Mouse (Mus musculus) hindbrain, embryonic 13.5 days (tissue): ENCODE data around the gene Fam155a. TPM values are rescaled to one million over a fixed set of nuclear protein-coding genes. Genes with fewer than 3 reads are reported as not detected.
"Not testable (repeated sequence)": the region's sequence is repeated elsewhere in the genome, so short reads cannot be mapped to it uniquely, and the experiment has no call there.

Source experiments
- ATAC-seq: fragments of 200-750 bp; cut with Nextera tagmentation; 2 replicates; pipeline ENCODE4 v1.8.0; 2017; ENCODE audit warnings: moderate TSS enrichment; ENCODE audit not compliant: low FRiP score
- H3K27ac ChIP-seq: fragments of 300-500 bp; sonication (generic); 2 replicates; pipeline ENCODE4 v1.5.1; 2015; ENCODE audit warnings: inconsistent platforms, mild to moderate bottlenecking, moderate library complexity
- H3K27me3 ChIP-seq: fragments of 300-500 bp; sonication (generic); 2 replicates; pipeline ENCODE4 v1.6.1; 2015; ENCODE audit warnings: mild to moderate bottlenecking, inconsistent platforms
- H3K36me3 ChIP-seq: fragments of 300-500 bp; sonication (generic); 2 replicates; pipeline ENCODE4 v1.6.1; 2015; ENCODE audit warnings: mild to moderate bottlenecking, inconsistent platforms
- H3K4me1 ChIP-seq: fragments of 300-500 bp; sonication (generic); replicated peaks from 2 replicates; pipeline ENCODE4 v1.6.1; 2015; ENCODE audit warnings: inconsistent platforms
- H3K4me2 ChIP-seq: fragments of 300-500 bp; sonication (generic); 2 replicates; pipeline ENCODE4 v1.6.1; 2015; ENCODE audit warnings: inconsistent platforms, mild to moderate bottlenecking, moderate library complexity
- H3K4me3 ChIP-seq: fragments of 300-500 bp; sonication (generic); 2 replicates; pipeline ENCODE4 v1.5.1; 2015; ENCODE audit warnings: mild to moderate bottlenecking, inconsistent platforms
- H3K9ac ChIP-seq: fragments of 300-500 bp; sonication (generic); 2 replicates; pipeline ENCODE4 v1.6.1; 2015; ENCODE audit warnings: mild to moderate bottlenecking, inconsistent platforms
- H3K9me3 ChIP-seq: fragments of 300-500 bp; sonication (generic); 2 replicates; pipeline ENCODE4 v1.6.1; 2016; ENCODE audit warnings: inconsistent platforms
- WGBS: fragments of 180-500 bp; shearing (Covaris S2); methylation state at CpG from one replicate; pipeline ENCODE4 v1.1.7; 2015; 5-methylcytosine and 5-hydroxymethylcytosine counted together
- polyA plus RNA-seq: library from polyadenylated mRNA; unstranded; fragments of >200 nt; fragmentation: Nextera tagmentation; extraction: Ambion mirVana; gene quantifications from 2 replicates; pipeline ENCODE4 v1.2.1, GENCODE M21; 2015

Gene Fam155a
- polyA plus RNA-seq, 1 experiment from 2014 or later, result 26.4 TPM

GRCm38 (mm10) chr8:9776818-9777217 lies 5.9 kb upstream of the Fam155a start:
- H3K27me3 ChIP-seq, result peaks cover 9% of the 10 kb centered on the region; the same call in 1 of the 2 replicates
- WGBS, result 88% methylated on average over 10 of the region's 10 CpGs
- H3K9me3 ChIP-seq, result no peaks in the 10 kb centered on the region
- no peak overlapping the region for H3K27ac ChIP-seq
- H3K4me3 ChIP-seq, result no peak overlapping the region
- H3K4me2 ChIP-seq, result no peak overlapping the region
- peaks cover 6% of the 10 kb centered on the region for H3K4me1 ChIP-seq
- no peaks in the 10 kb centered on the region for H3K36me3 ChIP-seq
- no peak overlapping the region for H3K9ac ChIP-seq
- ATAC-seq, result no peak

GRCm38 (mm10) chr8:9772519-9772840 lies 1.5 kb upstream of the Fam155a start:
- Histone ChIP-seq H3K9ac (peak overlapping the region; percentile 87), H3K4me1 (peaks cover 24% of the 10 kb centered on the region), H3K4me2 (peak overlapping the region; percentile 86), H3K27ac (peak overlapping the region; percentile 93), H3K36me3 (no peaks in the 10 kb centered on the region), H3K27me3 (peaks cover 9% of the 10 kb centered on the region; the same call in 1 of the 2 replicates), H3K9me3 (no peaks in the 10 kb centered on the region), H3K4me3 (peak overlapping the region; percentile 81)
- WGBS, result 3% methylated on average over 6 of the region's 6 CpGs
- peak; percentile 86 for ATAC-seq

- Histone ChIP-seq H3K9ac (peak overlapping the region; percentile 87), H3K9me3 (no peaks in the 10 kb centered on the region), H3K27me3 (peaks cover 9% of the 10 kb centered on the region; the same call in 1 of the 2 replicates), H3K4me1 (peaks cover 24% of the 10 kb centered on the region), H3K4me2 (peak overlapping the region; percentile 86), H3K4me3 (peak overlapping the region; percentile 81), H3K36me3 (no peaks in the 10 kb centered on the region), H3K27ac (peak overlapping the region; percentile 93)
- peak; percentile 69 for ATAC-seq
- WGBS, result under 1% methylated on average over 47 of the region's 55 CpGs
These were observed 901 bp upstream of the Fam155a start for GRCm38 (mm10) chr8:9771606-9772518.

- H3K4me3 ChIP-seq, result peak overlapping the region; percentile 81
- H3K27ac ChIP-seq, result peak overlapping the region; percentile 93
- H3K9me3 ChIP-seq, result no peaks in the 10 kb centered on the region
- H3K9ac ChIP-seq, result peak overlapping the region; percentile 87
- ATAC-seq, result peak; percentile 33; the same call in 1 of the 2 replicates
- H3K4me1 ChIP-seq, result peaks cover 36% of the 10 kb centered on the region
- peaks cover 4% of the 10 kb centered on the region; the same call in 1 of the 2 replicates for H3K27me3 ChIP-seq
- WGBS, result under 1% methylated on average over 48 of the region's 48 CpGs
- H3K4me2 ChIP-seq, result peak overlapping the region; percentile 86
- H3K36me3 ChIP-seq, result no peaks in the 10 kb centered on the region
These were observed 531 bp downstream of the Fam155a start for GRCm38 (mm10) chr8:9770261-9770998.

GRCm38 (mm10) chr8:9769061-9769460 lies 1.9 kb downstream of the Fam155a start:
- Histone ChIP-seq H3K4me3 (peak overlapping the region; percentile 81), H3K4me2 (peak overlapping the region; percentile 86), H3K27me3 (peaks cover 4% of the 10 kb centered on the region; the same call in 1 of the 2 replicates)

GRCm38 (mm10) chr8:9735169-9735568 lies 35.8 kb downstream of the Fam155a start:
- Histone ChIP-seq H3K4me1 (no peaks in the 10 kb centered on the region), H3K4me3 (no peak overlapping the region), H3K9me3 (no peaks in the 10 kb centered on the region), H3K27ac (no peak overlapping the region), H3K27me3 (no peaks in the 10 kb centered on the region), H3K4me2 (no peak overlapping the region), H3K36me3 (no peaks in the 10 kb centered on the region), H3K9ac (no peak overlapping the region)
- 74% methylated on average over 5 of the region's 5 CpGs for WGBS
- ATAC-seq, result no peak

More at GRCm38 (mm10) chr8:9769061-9769460, 1.9 kb downstream of the Fam155a start:
- peaks cover 37% of the 10 kb centered on the region for H3K4me1 ChIP-seq
- no peaks in the 10 kb centered on the region for H3K9me3 ChIP-seq
- peak overlapping the region; percentile 87 for H3K9ac ChIP-seq
- no peaks in the 10 kb centered on the region for H3K36me3 ChIP-seq
- H3K27ac ChIP-seq, result no peak overlapping the region
- ATAC-seq, result no peak
- WGBS, result 40% methylated on average over 6 of the region's 6 CpGs

- H3K9me3 ChIP-seq, result no peaks in the 10 kb centered on the region
- H3K4me1 ChIP-seq, result no peaks in the 10 kb centered on the region; the same call in 1 of the 2 replicates
- H3K4me3 ChIP-seq, result no peak overlapping the region
- no peak overlapping the region for H3K9ac ChIP-seq
- ATAC-seq, result no peak
- H3K4me2 ChIP-seq, result no peak overlapping the region
- H3K27me3 ChIP-seq, result no peaks in the 10 kb centered on the region
- WGBS, result 83% methylated on average over 4 of the region's 4 CpGs
- H3K27ac ChIP-seq, result no peak overlapping the region
- no peaks in the 10 kb centered on the region for H3K36me3 ChIP-seq
These were observed 61.2 kb downstream of the Fam155a start for GRCm38 (mm10) chr8:9709791-9710190.

GRCm38 (mm10) chr8:9707433-9707832 lies 63.5 kb downstream of the Fam155a start:
- no peaks in the 10 kb centered on the region for H3K36me3 ChIP-seq
- no peak for ATAC-seq
- H3K4me1 ChIP-seq, result no peaks in the 10 kb centered on the region; the same call in 1 of the 2 replicates
- H3K9ac ChIP-seq, result no peak overlapping the region
- no peak overlapping the region for H3K4me2 ChIP-seq
- H3K9me3 ChIP-seq, result no peaks in the 10 kb centered on the region
- WGBS, result 78% methylated on average over 8 of the region's 8 CpGs
- H3K27me3 ChIP-seq, result no peaks in the 10 kb centered on the region
- no peak overlapping the region for H3K4me3 ChIP-seq
- no peak overlapping the region for H3K27ac ChIP-seq

GRCm38 (mm10) chr8:9694794-9695193 lies 76.2 kb downstream of the Fam155a start:
- no peak overlapping the region for H3K9ac ChIP-seq
- WGBS, result 71% methylated on average over 2 of the region's 2 CpGs
- H3K9me3 ChIP-seq, result no peaks in the 10 kb centered on the region
- no peaks in the 10 kb centered on the region for H3K27me3 ChIP-seq
- H3K27ac ChIP-seq, result no peak overlapping the region
- no peak overlapping the region for H3K4me3 ChIP-seq
- peaks cover 6% of the 10 kb centered on the region for H3K4me1 ChIP-seq
- H3K36me3 ChIP-seq, result no peaks in the 10 kb centered on the region
- ATAC-seq, result no peak
- H3K4me2 ChIP-seq, result no peak overlapping the region

GRCm38 (mm10) chr8:9692370-9692769 lies 78.6 kb downstream of the Fam155a start:
- Histone ChIP-seq H3K4me1 (peaks cover 6% of the 10 kb centered on the region), H3K4me2 (no peak overlapping the region), H3K27me3 (no peaks in the 10 kb centered on the region), H3K9ac (no peak overlapping the region), H3K27ac (0 out of 2 replicates have a peak overlapping the region, but pooled peaks have one; percentile 18), H3K36me3 (no peaks in the 10 kb centered on the region), H3K4me3 (no peak overlapping the region), H3K9me3 (no peaks in the 10 kb centered on the region)
- WGBS, result 66% methylated on average over 5 of the region's 5 CpGs
- no peak for ATAC-seq

GRCm38 (mm10) chr8:9660014-9660413 lies 110.9 kb downstream of the Fam155a start:
- not testable (repeated sequence) for H3K36me3 ChIP-seq, H3K27ac ChIP-seq, H3K9ac ChIP-seq, H3K4me3 ChIP-seq, H3K9me3 ChIP-seq, H3K4me2 ChIP-seq, H3K4me1 ChIP-seq, H3K27me3 ChIP-seq
- ATAC-seq, result peak; percentile 46
- WGBS, result 93% methylated on average over 3 of the region's 3 CpGs

GRCm38 (mm10) chr8:9656901-9657300 lies 114.1 kb downstream of the Fam155a start:
- no peak overlapping the region for H3K4me3 ChIP-seq
- H3K4me2 ChIP-seq, result no peak overlapping the region
- no peaks in the 10 kb centered on the region for H3K4me1 ChIP-seq
- H3K27ac ChIP-seq, result no peak overlapping the region
- H3K27me3 ChIP-seq, result no peaks in the 10 kb centered on the region
- 94% methylated on average over 2 of the region's 2 CpGs for WGBS
- H3K36me3 ChIP-seq, result no peaks in the 10 kb centered on the region
- H3K9me3 ChIP-seq, result no peaks in the 10 kb centered on the region
- no peak for ATAC-seq
- H3K9ac ChIP-seq, result no peak overlapping the region
